Comparison of ENCODE assay signal across 19 mouse cellular contexts in genomic region chr9:109110240-109110639, GRCm38 (mm10). TPM values are rescaled to one million over a fixed set of nuclear protein-coding genes. Genes with fewer than 3 reads are reported as not detected.
"Had no signal": no experiment of that assay in that cellular context is flagged by ENCODE, and none has a peak within 500 bp of the region (broad histone marks: within the 10 kb centered on the region; RNA-seq: fewer than 3 reads in every experiment).

No protein-coding gene starts in this region.

- DNase-seq: liver, postnatal 0 days; lung, adult 2 months; lung, postnatal 14 days; lung, postnatal 36 days; right cerebral cortex, postnatal 14 days; thymus, adult 2 months; thymus, postnatal 25 days; thymus, postnatal 4 days had no signal

- H3K4me1 ChIP-seq: liver, embryonic 15.5 days; midbrain, embryonic 13.5 days; midbrain, embryonic 15.5 days; stomach, embryonic 15.5 days had no signal

- H3K27me3 ChIP-seq: liver, embryonic 15.5 days; lung, embryonic 15.5 days; midbrain, embryonic 13.5 days; midbrain, embryonic 15.5 days; neural tube, embryonic 13.5 days; stomach, embryonic 15.5 days had no signal

- H3K9me3 ChIP-seq: liver, embryonic 15.5 days; lung, embryonic 15.5 days; megakaryocyte, embryonic 14.5 days; midbrain, embryonic 13.5 days; midbrain, embryonic 15.5 days; neural tube, embryonic 13.5 days; stomach, embryonic 15.5 days had no signal

- H3K4me2 ChIP-seq: liver, embryonic 15.5 days; lung, embryonic 15.5 days; midbrain, embryonic 11.5 days; midbrain, embryonic 13.5 days; midbrain, embryonic 15.5 days; neural tube, embryonic 13.5 days; stomach, embryonic 15.5 days had no signal

- H3K4me3 ChIP-seq: liver, embryonic 15.5 days; lung, embryonic 15.5 days; megakaryocyte, embryonic 14.5 days; midbrain, embryonic 13.5 days; midbrain, embryonic 15.5 days; neural tube, embryonic 13.5 days; stomach, embryonic 15.5 days had no signal

- H3K27ac ChIP-seq: liver, embryonic 15.5 days; lung, embryonic 15.5 days; macrophage; midbrain, embryonic 13.5 days; midbrain, embryonic 15.5 days; neural tube, embryonic 13.5 days; stomach, embryonic 15.5 days; stomach, postnatal 0 days had no signal

- H3K9ac ChIP-seq: liver, embryonic 15.5 days; liver, postnatal 0 days; lung, embryonic 15.5 days; midbrain, embryonic 13.5 days; midbrain, embryonic 15.5 days; neural tube, embryonic 13.5 days; stomach, embryonic 15.5 days had no signal

- ATAC-seq: liver, postnatal 0 days; lung, postnatal 0 days; midbrain, embryonic 13.5 days; midbrain, embryonic 15.5 days had no signal

RNA-seq across cellular contexts. Expression of gene Plxnb1, which starts 15.1 kb away (rescaled TPM):
- polyA plus RNA-seq: macrophage had no signal
